Mouse (Mus musculus): ENCODE measurements around the gene Entr1. TPM values are rescaled to one million over a fixed set of nuclear protein-coding genes. Genes with fewer than 3 reads are reported as not detected.

The Entr1 gene
- total RNA-seq (2021), result 100 to 1,000 TPM; 133 to 170 TPM

GRCm38 (mm10) chr2:26389154-26389690 is at the start of gene Entr1, which contains the start of gene Pmpca:
Entr1 (minus strand) TSS chr2:26389316.
Pmpca (plus strand) TSS chr2:26389339.
- peak; percentile 78 to 84 for DNase-seq (ENCODE audit: extremely low spot score in 1 of 2, low spot score in 1 of 2)

- DNase-seq (ENCODE audit: extremely low spot score in 1 of 2, low spot score in 1 of 2), result no peak
Observed at GRCm38 (mm10) chr2:26438373-26438772, 49.3 kb upstream of the Entr1 start.

GRCm38 (mm10) chr2:26437221-26437620 is 48.1 kb upstream of the Entr1 start:
- no peak for DNase-seq (ENCODE audit: extremely low spot score in 1 of 2, low spot score in 1 of 2)

- no peak for DNase-seq (ENCODE audit: extremely low spot score in 1 of 2, low spot score in 1 of 2)
Observed at GRCm38 (mm10) chr2:26434791-26435572, 45.9 kb upstream of the Entr1 start.

- DNase-seq (ENCODE audit: extremely low spot score in 1 of 2, low spot score in 1 of 2), result no peak
Observed at GRCm38 (mm10) chr2:26429851-26430250, 40.7 kb upstream of the Entr1 start.

- no peak for DNase-seq (ENCODE audit: extremely low spot score in 1 of 2, low spot score in 1 of 2)
Observed at GRCm38 (mm10) chr2:26424541-26424940, 35.4 kb upstream of the Entr1 start.

GRCm38 (mm10) chr2:26423086-26423485 is 34.0 kb upstream of the Entr1 start:
- DNase-seq (ENCODE audit: extremely low spot score in 1 of 2, low spot score in 1 of 2), result no peak

- DNase-seq (ENCODE audit: extremely low spot score in 1 of 2, low spot score in 1 of 2), result no peak
Observed at GRCm38 (mm10) chr2:26421969-26422368, 32.9 kb upstream of the Entr1 start.

GRCm38 (mm10) chr2:26418120-26418519 is 29.0 kb upstream of the Entr1 start:
- DNase-seq (ENCODE audit: extremely low spot score in 1 of 2, low spot score in 1 of 2), result no peak

- DNase-seq (ENCODE audit: extremely low spot score in 1 of 2, low spot score in 1 of 2), result no peak
Observed at GRCm38 (mm10) chr2:26417066-26417465, 27.9 kb upstream of the Entr1 start.

GRCm38 (mm10) chr2:26410931-26411411 is 21.9 kb upstream of the Entr1 start:
- no peak for DNase-seq (ENCODE audit: extremely low spot score in 1 of 2, low spot score in 1 of 2)

- DNase-seq (ENCODE audit: extremely low spot score in 1 of 2, low spot score in 1 of 2), result no peak
Observed at GRCm38 (mm10) chr2:26410091-26410490, 21.0 kb upstream of the Entr1 start.

GRCm38 (mm10) chr2:26409362-26409761 is 20.2 kb upstream of the Entr1 start:
- no peak for DNase-seq (ENCODE audit: extremely low spot score in 1 of 2, low spot score in 1 of 2)

- peak; percentile 100 for DNase-seq (ENCODE audit: extremely low spot score in 1 of 2, low spot score in 1 of 2)
Observed at GRCm38 (mm10) chr2:26408515-26409356, 19.6 kb upstream of the Entr1 start, which contains the start of gene Inpp5e. Inpp5e (minus strand) TSS chr2:26409203.

GRCm38 (mm10) chr2:26403306-26403705 is 14.2 kb upstream of the Entr1 start:
- no peak for DNase-seq (ENCODE audit: extremely low spot score in 1 of 2, low spot score in 1 of 2)

GRCm38 (mm10) chr2:26402265-26402664 is 13.1 kb upstream of the Entr1 start:
- DNase-seq (ENCODE audit: extremely low spot score in 1 of 2, low spot score in 1 of 2), result no peak

- DNase-seq (ENCODE audit: extremely low spot score in 1 of 2, low spot score in 1 of 2), result no peak
Observed at GRCm38 (mm10) chr2:26401023-26401422, 11.9 kb upstream of the Entr1 start.

GRCm38 (mm10) chr2:26400296-26400695 is 11.2 kb upstream of the Entr1 start:
- DNase-seq (ENCODE audit: extremely low spot score in 1 of 2, low spot score in 1 of 2), result no peak

GRCm38 (mm10) chr2:26399647-26400046 is 10.5 kb upstream of the Entr1 start:
- DNase-seq (ENCODE audit: extremely low spot score in 1 of 2, low spot score in 1 of 2), result no peak

- DNase-seq (ENCODE audit: extremely low spot score in 1 of 2, low spot score in 1 of 2), result no peak
Observed at GRCm38 (mm10) chr2:26398978-26399377, 9.9 kb upstream of the Entr1 start.

- no peak for DNase-seq (ENCODE audit: extremely low spot score in 1 of 2, low spot score in 1 of 2)
Observed at GRCm38 (mm10) chr2:26391617-26392016, 2.5 kb upstream of the Entr1 start.
